Mouse (Mus musculus): ENCODE data around the gene Tmcc2. TPM values are rescaled to one million over a fixed set of nuclear protein-coding genes. Genes with fewer than 3 reads are reported as not detected.

Gene Tmcc2
- polyA plus RNA-seq, 1 experiment, result 35.2 TPM

DNA sequence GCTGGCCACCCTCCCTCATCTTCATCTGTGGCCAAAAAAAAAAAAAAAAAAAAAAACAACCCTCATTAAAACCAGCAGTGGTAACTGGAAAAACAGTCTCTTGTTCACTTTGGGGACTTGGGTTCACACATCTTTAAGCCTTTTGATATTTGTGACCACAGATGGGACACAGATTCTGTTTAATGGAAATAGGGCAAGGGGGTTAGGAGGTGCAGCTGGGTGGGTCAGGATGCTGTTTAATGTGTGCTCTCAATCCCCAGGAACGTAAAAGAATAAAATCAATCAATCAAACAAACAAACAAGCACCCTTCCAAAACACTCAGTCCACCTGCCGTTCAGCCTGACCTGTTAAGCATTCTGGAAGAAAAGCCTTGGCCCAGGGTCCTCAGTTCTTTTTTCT is 57.9 kb downstream of the Tmcc2 start:
- no peak overlapping the region for H3K4me2 ChIP-seq (ENCODE audit: low read depth)
- H3K36me3 ChIP-seq (ENCODE audit: control insufficient read depth, insufficient read depth), result peaks cover 23% of the 10 kb centered on the region
- no peaks in the 10 kb centered on the region for H3K79me2 ChIP-seq (ENCODE audit: control insufficient read depth, insufficient read depth)
- H3ac ChIP-seq (ENCODE audit: control insufficient read depth, insufficient read length), result no peak overlapping the region
- no peaks in the 10 kb centered on the region for H3K27me3 ChIP-seq (ENCODE audit: control insufficient read depth, insufficient read depth, insufficient read length)
- H3K4me3 ChIP-seq, result no peak overlapping the region
- no peak for TF ChIP-seq POLR2AphosphoS2 (IDR thresholded peaks at IDR 0.05; ENCODE audit: insufficient read length, low read depth)
- TF ChIP-seq USF1 (IDR thresholded peaks at IDR 0.05; ENCODE audit: low read depth), result no peak
- no peak for TF ChIP-seq MAX (IDR thresholded peaks at IDR 0.05; ENCODE audit: low read depth)
- TF ChIP-seq E2F4 (IDR thresholded peaks at IDR 0.05; ENCODE audit: insufficient read depth), result no peak
- no peak for TF ChIP-seq MYOG (IDR thresholded peaks at IDR 0.05; ENCODE audit: control insufficient read depth in 1 of 3, insufficient read depth in 1 of 3, insufficient read length in 2 of 3, low read depth in 2 of 3)
- no peak for TF ChIP-seq SRF (IDR thresholded peaks at IDR 0.05; ENCODE audit: control insufficient read depth, insufficient read length, low read depth)
- TF ChIP-seq TCF3 (IDR thresholded peaks at IDR 0.05; ENCODE audit: insufficient read length, low read depth), result no peak
- no peak for TF ChIP-seq CEBPB (IDR thresholded peaks at IDR 0.05; ENCODE audit: insufficient read depth, poor library complexity, severe bottlenecking)
- TF ChIP-seq REST (IDR thresholded peaks at IDR 0.05; ENCODE audit: insufficient read depth, insufficient read length), result no peak
- no peak for TF ChIP-seq TCF12 (IDR thresholded peaks at IDR 0.05; ENCODE audit: insufficient read depth, poor library complexity, severe bottlenecking)
- no peak for TF ChIP-seq MYOD1 (IDR thresholded peaks at IDR 0.05; ENCODE audit: control insufficient read depth in 1 of 3, insufficient read length in 2 of 3, low read depth in 2 of 3)
- TF ChIP-seq POLR2A (IDR thresholded peaks at IDR 0.05; ENCODE audit: insufficient read length, low read depth), result no peak

DNA sequence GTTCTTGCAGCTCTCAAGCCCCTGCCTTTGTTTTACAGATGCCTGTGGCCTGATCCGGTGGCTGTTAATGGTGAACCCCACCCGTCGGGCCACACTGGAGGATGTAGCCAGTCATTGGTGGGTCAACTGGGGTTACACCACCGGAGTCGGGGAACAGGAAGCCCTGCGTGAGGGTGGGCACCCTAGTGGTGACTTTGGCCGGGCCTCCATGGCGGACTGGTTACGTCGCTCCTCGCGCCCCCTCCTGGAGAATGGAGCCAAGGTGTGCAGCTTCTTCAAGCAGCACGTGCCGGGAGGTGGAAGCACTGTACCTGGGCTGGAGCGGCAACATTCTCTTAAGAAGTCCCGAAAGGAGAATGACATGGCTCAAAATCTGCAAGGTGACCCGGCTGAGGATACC is 59.8 kb downstream of the Tmcc2 start:
- Histone ChIP-seq H3K4me3 (no peak overlapping the region), H3K4me2 (ENCODE audit: low read depth) (no peak overlapping the region), H3ac (ENCODE audit: control insufficient read depth, insufficient read length) (no peak overlapping the region), H3K36me3 (ENCODE audit: control insufficient read depth, insufficient read depth) (peaks cover 37% of the 10 kb centered on the region), H3K27me3 (ENCODE audit: control insufficient read depth, insufficient read depth, insufficient read length) (no peaks in the 10 kb centered on the region), H3K79me2 (ENCODE audit: control insufficient read depth, insufficient read depth) (no peaks in the 10 kb centered on the region)
- TF ChIP-seq CEBPB (IDR thresholded peaks at IDR 0.05; ENCODE audit: insufficient read depth, poor library complexity, severe bottlenecking) (no peak), USF1 (IDR thresholded peaks at IDR 0.05; ENCODE audit: low read depth) (no peak), REST (IDR thresholded peaks at IDR 0.05; ENCODE audit: insufficient read depth, insufficient read length) (no peak), MAX (IDR thresholded peaks at IDR 0.05; ENCODE audit: low read depth) (no peak), TCF3 (IDR thresholded peaks at IDR 0.05; ENCODE audit: insufficient read length, low read depth) (no peak), TCF12 (IDR thresholded peaks at IDR 0.05; ENCODE audit: insufficient read depth, poor library complexity, severe bottlenecking) (no peak), SRF (IDR thresholded peaks at IDR 0.05; ENCODE audit: control insufficient read depth, insufficient read length, low read depth) (no peak)

DNA sequence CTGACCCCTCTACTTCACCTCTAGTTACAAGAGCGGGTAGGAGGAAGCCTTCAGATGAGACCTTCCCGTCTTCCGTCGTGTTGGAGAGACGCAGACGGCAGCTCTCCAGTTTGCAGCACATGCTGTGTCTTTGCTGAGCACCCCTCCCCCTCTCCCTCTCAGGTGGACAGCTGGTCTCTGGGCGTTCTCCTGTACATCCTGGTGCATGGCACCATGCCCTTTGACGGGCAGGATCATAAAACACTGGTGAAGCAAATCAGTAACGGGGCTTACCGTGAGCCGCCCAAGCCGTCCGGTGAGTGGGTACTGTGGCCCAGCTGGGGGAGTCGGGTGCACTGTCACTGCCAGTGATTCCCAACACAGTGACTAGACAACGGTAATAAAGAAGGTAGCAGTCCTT is 60.7 kb downstream of the Tmcc2 start:
- Histone ChIP-seq H3K4me2 (ENCODE audit: low read depth) (no peak overlapping the region), H3ac (ENCODE audit: control insufficient read depth, insufficient read length) (no peak overlapping the region), H3K4me3 (no peak overlapping the region), H3K36me3 (ENCODE audit: control insufficient read depth, insufficient read depth) (peaks cover 40% of the 10 kb centered on the region), H3K79me2 (ENCODE audit: control insufficient read depth, insufficient read depth) (no peaks in the 10 kb centered on the region), H3K27me3 (ENCODE audit: control insufficient read depth, insufficient read depth, insufficient read length) (no peaks in the 10 kb centered on the region)
- no peak for TF ChIP-seq CEBPB (IDR thresholded peaks at IDR 0.05; ENCODE audit: insufficient read depth, poor library complexity, severe bottlenecking)
- no peak for TF ChIP-seq REST (IDR thresholded peaks at IDR 0.05; ENCODE audit: insufficient read depth, insufficient read length)
- TF ChIP-seq POLR2A (IDR thresholded peaks at IDR 0.05; ENCODE audit: insufficient read length, low read depth), result no peak
- no peak for TF ChIP-seq MAX (IDR thresholded peaks at IDR 0.05; ENCODE audit: low read depth)
- TF ChIP-seq MYOD1 (IDR thresholded peaks at IDR 0.05; ENCODE audit: control insufficient read depth in 1 of 3, insufficient read length in 2 of 3, low read depth in 2 of 3), result no peak
- no peak for TF ChIP-seq E2F4 (IDR thresholded peaks at IDR 0.05; ENCODE audit: insufficient read depth)
- TF ChIP-seq POLR2AphosphoS2 (IDR thresholded peaks at IDR 0.05; ENCODE audit: insufficient read length, low read depth), result no peak
- TF ChIP-seq TCF12 (IDR thresholded peaks at IDR 0.05; ENCODE audit: insufficient read depth, poor library complexity, severe bottlenecking), result no peak
- TF ChIP-seq MYOG (IDR thresholded peaks at IDR 0.05; ENCODE audit: control insufficient read depth in 1 of 3, insufficient read depth in 1 of 3, insufficient read length in 2 of 3, low read depth in 2 of 3), result no peak
- no peak for TF ChIP-seq TCF3 (IDR thresholded peaks at IDR 0.05; ENCODE audit: insufficient read length, low read depth)

DNA sequence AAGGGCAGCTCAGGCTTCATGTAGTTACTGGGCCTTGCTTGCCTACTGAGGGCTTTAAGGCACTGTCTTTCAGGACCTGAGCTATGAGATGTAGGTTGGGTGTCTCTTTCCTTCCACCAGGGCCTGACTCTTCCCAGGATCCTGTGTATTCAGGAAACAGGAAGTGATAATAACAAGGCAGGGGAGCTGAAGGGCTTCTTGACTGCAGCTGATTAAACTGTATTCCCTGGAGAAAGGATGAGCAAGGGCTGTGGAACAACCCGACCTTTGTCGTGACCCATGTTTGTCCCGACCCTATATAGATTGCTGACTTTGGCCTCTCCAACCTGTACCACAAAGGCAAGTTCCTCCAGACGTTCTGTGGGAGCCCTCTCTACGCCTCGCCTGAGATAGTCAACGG is 61.4 kb downstream of the Tmcc2 start:
- Histone ChIP-seq H3K4me2 (ENCODE audit: low read depth) (no peak overlapping the region), H3K36me3 (ENCODE audit: control insufficient read depth, insufficient read depth) (peaks cover 40% of the 10 kb centered on the region), H3ac (ENCODE audit: control insufficient read depth, insufficient read length) (no peak overlapping the region), H3K4me3 (no peak overlapping the region), H3K79me2 (ENCODE audit: control insufficient read depth, insufficient read depth) (no peaks in the 10 kb centered on the region), H3K27me3 (ENCODE audit: control insufficient read depth, insufficient read depth, insufficient read length) (no peaks in the 10 kb centered on the region)
- TF ChIP-seq SRF (IDR thresholded peaks at IDR 0.05; ENCODE audit: control insufficient read depth, insufficient read length, low read depth) (no peak), MYOD1 (IDR thresholded peaks at IDR 0.05; ENCODE audit: control insufficient read depth in 1 of 3, insufficient read length in 2 of 3, low read depth in 2 of 3) (no peak), MAX (IDR thresholded peaks at IDR 0.05; ENCODE audit: low read depth) (no peak), MYOG (IDR thresholded peaks at IDR 0.05; ENCODE audit: control insufficient read depth in 1 of 3, insufficient read depth in 1 of 3, insufficient read length in 2 of 3, low read depth in 2 of 3) (no peak), CEBPB (IDR thresholded peaks at IDR 0.05; ENCODE audit: insufficient read depth, poor library complexity, severe bottlenecking) (no peak), POLR2AphosphoS2 (IDR thresholded peaks at IDR 0.05; ENCODE audit: insufficient read length, low read depth) (no peak), POLR2A (IDR thresholded peaks at IDR 0.05; ENCODE audit: insufficient read length, low read depth) (no peak)

DNA sequence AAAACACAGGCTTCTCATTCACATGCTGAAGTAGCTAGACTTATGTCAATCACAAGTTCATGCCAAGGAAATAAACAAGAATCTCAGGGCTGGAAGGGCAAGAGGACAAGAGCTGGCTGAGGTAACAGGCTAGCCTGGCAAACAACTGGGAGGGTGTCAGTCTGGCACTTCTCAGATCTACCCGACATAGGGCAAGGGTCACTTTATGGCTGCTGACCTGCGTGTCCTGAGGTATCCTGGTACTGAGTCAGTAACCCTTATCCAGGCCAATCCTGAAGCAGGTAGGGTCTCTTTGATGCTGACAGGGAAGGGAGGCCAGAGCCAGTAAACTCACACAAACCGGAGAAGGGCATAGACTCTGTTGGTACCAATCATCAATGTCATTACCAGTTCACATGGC is 62.5 kb downstream of the Tmcc2 start:
- H3K36me3 ChIP-seq (ENCODE audit: control insufficient read depth, insufficient read depth), result peaks cover 40% of the 10 kb centered on the region
- TF ChIP-seq E2F4 (IDR thresholded peaks at IDR 0.05; ENCODE audit: insufficient read depth) (no peak), CEBPB (IDR thresholded peaks at IDR 0.05; ENCODE audit: insufficient read depth, poor library complexity, severe bottlenecking) (no peak), TCF12 (IDR thresholded peaks at IDR 0.05; ENCODE audit: insufficient read depth, poor library complexity, severe bottlenecking) (no peak), MYOG (IDR thresholded peaks at IDR 0.05; ENCODE audit: control insufficient read depth in 1 of 3, insufficient read depth in 1 of 3, insufficient read length in 2 of 3, low read depth in 2 of 3) (no peak), MAX (IDR thresholded peaks at IDR 0.05; ENCODE audit: low read depth) (no peak), TCF3 (IDR thresholded peaks at IDR 0.05; ENCODE audit: insufficient read length, low read depth) (no peak), SRF (IDR thresholded peaks at IDR 0.05; ENCODE audit: control insufficient read depth, insufficient read length, low read depth) (no peak), POLR2AphosphoS2 (IDR thresholded peaks at IDR 0.05; ENCODE audit: insufficient read length, low read depth) (no peak), MYOD1 (IDR thresholded peaks at IDR 0.05; ENCODE audit: control insufficient read depth in 1 of 3, insufficient read length in 2 of 3, low read depth in 2 of 3) (no peak), USF1 (IDR thresholded peaks at IDR 0.05; ENCODE audit: low read depth) (no peak), POLR2A (IDR thresholded peaks at IDR 0.05; ENCODE audit: insufficient read length, low read depth) (no peak), REST (IDR thresholded peaks at IDR 0.05; ENCODE audit: insufficient read depth, insufficient read length) (no peak)
- H3ac ChIP-seq (ENCODE audit: control insufficient read depth, insufficient read length), result no peak overlapping the region
- peaks cover 4% of the 10 kb centered on the region for H3K79me2 ChIP-seq (ENCODE audit: control insufficient read depth, insufficient read depth)
- no peak overlapping the region for H3K4me2 ChIP-seq (ENCODE audit: low read depth)
- H3K4me3 ChIP-seq, result no peak overlapping the region
- no peaks in the 10 kb centered on the region for H3K27me3 ChIP-seq (ENCODE audit: control insufficient read depth, insufficient read depth, insufficient read length)
